Mouse (Mus musculus) liver, embryonic 11.5 days (tissue): ENCODE measurements around the gene Lbr. TPM values are rescaled to one million over a fixed set of nuclear protein-coding genes. Genes with fewer than 3 reads are reported as not detected.

ENCODE experiments used
- ATAC-seq: fragments of 200-750 bp; cut with Nextera tagmentation; replicated peaks from 2 replicates; pipeline ENCODE4 v1.8.0; 2017; ENCODE audit warnings: moderate number of reproducible peaks, mild to moderate bottlenecking, moderate TSS enrichment, moderate library complexity; ENCODE audit not compliant: low FRiP score
- DNase-seq: peaks from one replicate; pipeline ENCODE4 v3.0.0-alpha.2; 2017; ENCODE audit warnings: low spot score
- H3K27ac ChIP-seq: fragments of 300-500 bp; sonication (generic); 2 replicates; pipeline ENCODE4 v1.5.1; 2014; ENCODE audit warnings: mild to moderate bottlenecking, low read depth, low read length, control low read depth
- H3K27me3 ChIP-seq: fragments of 300-500 bp; sonication (generic); replicated peaks from 2 replicates; pipeline ENCODE4 v1.6.1; 2014; ENCODE audit warnings: low read length, mixed read lengths; ENCODE audit not compliant: control insufficient read depth, insufficient read depth
- H3K36me3 ChIP-seq: fragments of 300-500 bp; sonication (generic); 2 replicates; pipeline ENCODE4 v1.6.1; 2014; ENCODE audit warnings: mild to moderate bottlenecking, low read length, moderate library complexity, mixed read lengths; ENCODE audit not compliant: control insufficient read depth, insufficient read depth
- H3K4me1 ChIP-seq: fragments of 300-500 bp; sonication (generic); replicated peaks from 2 replicates; pipeline ENCODE4 v1.6.1; 2014; ENCODE audit warnings: low read length, mixed read lengths; ENCODE audit not compliant: control insufficient read depth, insufficient read depth
- H3K4me2 ChIP-seq: fragments of 300-500 bp; sonication (generic); 2 replicates; pipeline ENCODE4 v1.6.1; 2014; ENCODE audit warnings: mild to moderate bottlenecking, control low read depth, moderate library complexity
- H3K4me3 ChIP-seq: fragments of 300-500 bp; sonication (generic); 2 replicates; pipeline ENCODE4 v1.5.1; 2014; ENCODE audit warnings: low read depth, low read length, control low read depth
- H3K9ac ChIP-seq: fragments of 300-500 bp; sonication (generic); 2 replicates; pipeline ENCODE4 v1.6.1; 2014; ENCODE audit warnings: low read depth, low read length, control low read depth
- H3K9me3 ChIP-seq: fragments of 300-500 bp; sonication (generic); 2 replicates; pipeline ENCODE4 v1.6.1; 2016; ENCODE audit warnings: low read length, inconsistent platforms, mixed read lengths; ENCODE audit not compliant: control insufficient read depth
- WGBS: fragments of 180-500 bp; shearing (Covaris S2); extraction: QIAGEN DNeasy Blood & Tissue Kit; methylation state at CpG from one replicate; pipeline ENCODE4 v1.1.7; 2014; 5-methylcytosine and 5-hydroxymethylcytosine counted together
- polyA plus RNA-seq: library from polyadenylated mRNA; unstranded; fragments of >200 nt; fragmentation: Nextera tagmentation; extraction: Ambion mirVana; gene quantifications from 2 replicates; pipeline ENCODE4 v1.2.1, GENCODE M21; 2014

The Lbr gene
- polyA plus RNA-seq, 1 experiment from 2014 or later, result 229 TPM

- H3K4me2 ChIP-seq, result no peak overlapping the region
- WGBS, result 63% methylated on average over 9 of the region's 9 CpGs
Observed at GRCm38 (mm10) chr1:181873086-181873920, 30.5 kb upstream of the Lbr start.

GRCm38 (mm10) chr1:181872639-181873038 lies 29.8 kb upstream of the Lbr start:
- DNase-seq, result no peak
- WGBS, result 60% methylated on average over 3 of the region's 3 CpGs
- Histone ChIP-seq H3K9ac (no peak overlapping the region), H3K4me2 (no peak overlapping the region), H3K36me3 (no peaks in the 10 kb centered on the region), H3K27me3 (no peaks in the 10 kb centered on the region), H3K27ac (no peak overlapping the region), H3K4me1 (no peaks in the 10 kb centered on the region), H3K4me3 (no peak overlapping the region), H3K9me3 (no peaks in the 10 kb centered on the region)
- ATAC-seq, result no peak

More at GRCm38 (mm10) chr1:181873086-181873920, 30.5 kb upstream of the Lbr start:
- Histone ChIP-seq H3K9me3 (no peaks in the 10 kb centered on the region), H3K27ac (no peak overlapping the region), H3K27me3 (no peaks in the 10 kb centered on the region), H3K9ac (no peak overlapping the region), H3K36me3 (no peaks in the 10 kb centered on the region), H3K4me3 (no peak overlapping the region), H3K4me1 (no peaks in the 10 kb centered on the region)
- DNase-seq, result no peak
- no peak; the same call in 1 of the 2 replicates for ATAC-seq

- DNase-seq (no peak), ATAC-seq (no peak)
- Histone ChIP-seq H3K9me3 (no peaks in the 10 kb centered on the region), H3K9ac (no peak overlapping the region), H3K4me3 (no peak overlapping the region), H3K36me3 (no peaks in the 10 kb centered on the region), H3K4me2 (no peak overlapping the region), H3K4me1 (peaks cover 13% of the 10 kb centered on the region), H3K27ac (no peak overlapping the region), H3K27me3 (no peaks in the 10 kb centered on the region)
- 66% methylated on average over 6 of the region's 6 CpGs for WGBS
Observed at GRCm38 (mm10) chr1:181866429-181867280, 23.8 kb upstream of the Lbr start.

DNA sequence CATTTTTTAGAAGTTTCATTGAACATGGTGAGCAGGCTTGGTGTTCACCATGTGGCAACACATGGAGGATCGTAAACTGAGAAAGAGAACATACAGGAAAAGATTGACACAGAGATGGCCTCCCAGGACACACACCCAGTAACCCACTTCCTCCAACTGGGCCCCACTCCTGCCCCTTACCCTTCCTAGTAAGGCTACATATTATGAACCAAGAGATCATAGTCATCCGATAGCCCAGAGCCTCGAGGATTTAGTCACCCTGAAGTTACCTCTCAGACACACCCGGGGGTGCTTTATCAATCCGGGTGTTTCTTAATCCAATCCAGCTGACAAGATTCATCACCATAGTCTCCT lies 23.0 kb upstream of the Lbr start:
- Histone ChIP-seq H3K27ac (no peak overlapping the region), H3K4me2 (no peak overlapping the region), H3K4me3 (no peak overlapping the region), H3K9ac (no peak overlapping the region), H3K27me3 (no peaks in the 10 kb centered on the region), H3K36me3 (no peaks in the 10 kb centered on the region), H3K9me3 (no peaks in the 10 kb centered on the region), H3K4me1 (peaks cover 20% of the 10 kb centered on the region)
- no peak for DNase-seq
- no peak for ATAC-seq
- WGBS, result 51% methylated on average over 5 of the region's 5 CpGs

- ATAC-seq, result no peak
- DNase-seq, result no peak
- Histone ChIP-seq H3K27me3 (no peaks in the 10 kb centered on the region), H3K36me3 (no peaks in the 10 kb centered on the region), H3K4me3 (no peak overlapping the region), H3K27ac (no peak overlapping the region), H3K9me3 (no peaks in the 10 kb centered on the region), H3K4me1 (peaks cover 23% of the 10 kb centered on the region), H3K4me2 (no peak overlapping the region), H3K9ac (no peak overlapping the region)
- WGBS, result 69% methylated on average over 11 of the region's 11 CpGs
Observed at GRCm38 (mm10) chr1:181864971-181865862, 22.4 kb upstream of the Lbr start.

DNA sequence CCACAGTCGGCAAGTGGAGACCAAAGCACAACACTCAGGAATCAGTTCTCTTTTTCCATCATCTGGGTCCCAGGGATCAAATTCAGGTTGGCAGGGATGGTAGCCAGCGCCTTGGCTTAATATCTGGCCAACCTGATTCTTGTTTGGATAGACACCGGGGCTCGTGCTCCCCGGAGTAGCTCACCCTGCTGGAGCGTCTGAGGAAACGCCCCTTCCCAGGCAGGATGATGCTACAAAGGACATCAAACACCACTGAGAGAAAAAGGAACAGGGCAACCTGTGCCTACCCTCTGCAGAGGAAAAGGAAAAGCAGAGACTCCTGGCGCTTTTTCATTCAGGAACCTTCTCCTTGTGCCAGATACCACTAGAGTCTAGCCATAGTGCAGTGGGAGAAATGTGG lies 20.6 kb upstream of the Lbr start:
- DNase-seq (no peak), ATAC-seq (no peak)
- Histone ChIP-seq H3K4me1 (peaks cover 25% of the 10 kb centered on the region), H3K27ac (no peak overlapping the region), H3K4me3 (no peak overlapping the region), H3K27me3 (no peaks in the 10 kb centered on the region), H3K9me3 (no peaks in the 10 kb centered on the region), H3K36me3 (no peaks in the 10 kb centered on the region), H3K4me2 (no peak overlapping the region), H3K9ac (no peak overlapping the region)
- 42% methylated on average over 8 of the region's 8 CpGs for WGBS

GRCm38 (mm10) chr1:181862676-181863374 lies 20.0 kb upstream of the Lbr start:
- Histone ChIP-seq H3K9me3 (no peaks in the 10 kb centered on the region), H3K36me3 (no peaks in the 10 kb centered on the region), H3K9ac (no peak overlapping the region), H3K27ac (no peak overlapping the region), H3K4me3 (no peak overlapping the region), H3K4me2 (no peak overlapping the region), H3K27me3 (no peaks in the 10 kb centered on the region), H3K4me1 (peaks cover 25% of the 10 kb centered on the region)
- WGBS, result 69% methylated on average over 16 of the region's 16 CpGs
- DNase-seq (no peak), ATAC-seq (no peak)
